Comparison of ENCODE assay signal across 17 mouse cellular contexts in genomic region chr14:48458901-48459300, GRCm38 (mm10). TPM values are rescaled to one million over a fixed set of nuclear protein-coding genes. Genes with fewer than 3 reads are reported as not detected.
DNase-seq lines count a peak whose midpoint lies in the region; ATAC-seq and TF ChIP-seq lines count a peak whose summit lies in the region.
"Had no signal": no experiment of that assay in that cellular context is flagged by ENCODE, and none has a peak within 500 bp of the region (broad histone marks: within the 10 kb centered on the region; RNA-seq: fewer than 3 reads in every experiment).

No protein-coding gene starts in this region.

- no peak overlapping the region for H3K9ac ChIP-seq in kidney, postnatal 0 days (ENCODE audit: low read depth, low read length)
- no peak overlapping the region for H3K9ac ChIP-seq in kidney, embryonic 16.5 days (replicated peaks; ENCODE audit: low read length)
- H3K9ac ChIP-seq: hindbrain, embryonic 12.5 days; limb, embryonic 13.5 days; midbrain, embryonic 15.5 days; neural tube, embryonic 12.5 days; stomach, embryonic 15.5 days had no signal

- H3K27ac ChIP-seq in gastrocnemius, adult 2 months, result peak overlapping the region; percentile 48
- H3K27ac ChIP-seq in kidney, postnatal 0 days, result no peak overlapping the region
- no peak overlapping the region for H3K27ac ChIP-seq in kidney, embryonic 16.5 days (ENCODE audit: low read length)
- H3K27ac ChIP-seq: hindbrain, embryonic 12.5 days; limb, embryonic 13.5 days; midbrain, embryonic 15.5 days; neural tube, embryonic 12.5 days; stomach, embryonic 15.5 days had no signal

- no peaks in the 10 kb centered on the region for H3K4me1 ChIP-seq in kidney, postnatal 0 days (replicated peaks; ENCODE audit: insufficient read depth, low read length)
- H3K4me1 ChIP-seq in kidney, embryonic 16.5 days (ENCODE audit: insufficient read depth, low read length), result 0 out of 2 replicates have a peak, but pooled peaks cover 5% of the 10 kb centered on the region
- H3K4me1 ChIP-seq: limb, embryonic 13.5 days; stomach, embryonic 15.5 days had no signal

- H3K4me2 ChIP-seq in kidney, postnatal 0 days (ENCODE audit: low read length), result no peak overlapping the region
- H3K4me2 ChIP-seq in kidney, embryonic 16.5 days (replicated peaks; ENCODE audit: low read depth, low read length), result no peak overlapping the region
- H3K4me2 ChIP-seq: hindbrain, embryonic 12.5 days; limb, embryonic 13.5 days; midbrain, embryonic 15.5 days; neural tube, embryonic 12.5 days; stomach, embryonic 15.5 days had no signal

- 0 out of 2 replicates have a peak, but pooled peaks cover 3% of the 10 kb centered on the region for H3K36me3 ChIP-seq in kidney, postnatal 0 days (ENCODE audit: insufficient read depth, low read length)
- peaks cover 10% of the 10 kb centered on the region; the same call in 1 of the 2 replicates for H3K36me3 ChIP-seq in kidney, embryonic 16.5 days (ENCODE audit: insufficient read depth, low read length)
- H3K36me3 ChIP-seq: midbrain, embryonic 15.5 days; neural tube, embryonic 12.5 days had no signal

- no peaks in the 10 kb centered on the region for H3K27me3 ChIP-seq in kidney, postnatal 0 days (ENCODE audit: insufficient read depth, low read length)
- no peaks in the 10 kb centered on the region for H3K27me3 ChIP-seq in kidney, embryonic 16.5 days (ENCODE audit: insufficient read depth, low read length)
- H3K27me3 ChIP-seq: hindbrain, embryonic 12.5 days; limb, embryonic 13.5 days; midbrain, embryonic 15.5 days; neural tube, embryonic 12.5 days; stomach, embryonic 15.5 days had no signal

- 64% methylated on average over 9 of the region's 9 CpGs for WGBS in kidney, postnatal 0 days
- 59% methylated on average over 9 of the region's 9 CpGs for WGBS in kidney, embryonic 16.5 days

- H3K4me3 ChIP-seq in gastrocnemius, adult 2 months, result peak overlapping the region; percentile 54
- no peak overlapping the region for H3K4me3 ChIP-seq in kidney, postnatal 0 days (replicated peaks; ENCODE audit: low read depth, low read length)
- H3K4me3 ChIP-seq in kidney, embryonic 16.5 days (ENCODE audit: low read length), result no peak overlapping the region
- H3K4me3 ChIP-seq: hindbrain, embryonic 12.5 days; limb, embryonic 13.5 days; midbrain, embryonic 15.5 days; neural tube, embryonic 12.5 days; stomach, embryonic 15.5 days had no signal

- intact Hi-C loops in gastrocnemius, adult 2 months (cut with DNase I), result no loop called here
- intact Hi-C loops in heart, postnatal 10 days (cut with DNase I), result no loop called here

- peak; percentile 17 for DNase-seq in gastrocnemius, adult 2 months
- DNase-seq in gastrocnemius, postnatal 4 days (ENCODE audit: low spot score in 2 of 2), result no peak
- DNase-seq in kidney, postnatal 0 days (ENCODE audit: low spot score), result peak; percentile 33
- peak; percentile 13 to 18 for DNase-seq in heart, postnatal 10 days
- DNase-seq in layer of hippocampus, postnatal 25 days (ENCODE audit: extremely low spot score in 1 of 2, low spot score in 1 of 2), result no peak
- DNase-seq: cerebellum, adult 9-10 months; gastrocnemius, postnatal 14 days; thymus, postnatal 25 days had no signal

- ATAC-seq in kidney, postnatal 0 days (replicated peaks; ENCODE audit: low FRiP score, low read depth), result no peak
- no peak for ATAC-seq in kidney, embryonic 16.5 days (ENCODE audit: low FRiP score, low TSS enrichment)
- peak; percentile 56 for ATAC-seq in megakaryocyte progenitor cell, adult 5-6 weeks (replicated peaks; ENCODE audit: poor library complexity)
- ATAC-seq in inflammation-experienced regulatory T-cells, adult 6 months, result no peak
- ATAC-seq: forebrain, embryonic 16.5 days; midbrain, embryonic 15.5 days had no signal

- no peak for TF ChIP-seq CTCF in gastrocnemius, adult 2 months (IDR thresholded peaks at IDR 0.05)
- no peak for TF ChIP-seq CTCF in kidney, postnatal 0 days (IDR thresholded peaks at IDR 0.05; ENCODE audit: low read depth)

- no peaks in the 10 kb centered on the region for H3K9me3 ChIP-seq in kidney, postnatal 0 days (replicated peaks; ENCODE audit: low read length)
- H3K9me3 ChIP-seq in kidney, embryonic 16.5 days (ENCODE audit: low read length), result no peaks in the 10 kb centered on the region
- H3K9me3 ChIP-seq: hindbrain, embryonic 12.5 days; limb, embryonic 13.5 days; midbrain, embryonic 15.5 days; neural tube, embryonic 12.5 days; stomach, embryonic 15.5 days had no signal

RNA-seq across cellular contexts. Expression of gene Tmem260, which starts 13.0 kb away (rescaled TPM):
- 1 to 10 TPM; 3.5 to 5.0 TPM for total RNA-seq in gastrocnemius, adult 2 months (2021)
- total RNA-seq in gastrocnemius, postnatal 4 days (2021), result 10 to 100 TPM; 15.3 to 16.1 TPM
- 13.3 and 14.5 TPM in 2 replicates for polyA plus RNA-seq in kidney, postnatal 0 days (2015; fragmentation: Nextera tagmentation; extraction: Ambion mirVana)
- polyA plus RNA-seq in kidney, embryonic 16.5 days (2015; fragmentation: Nextera tagmentation; extraction: Ambion mirVana), result 21.2 and 21.4 TPM in 2 replicates
- 10 to 100 TPM; 11.3 to 11.9 TPM for total RNA-seq in heart, postnatal 10 days (2021)
- total RNA-seq in megakaryocyte progenitor cell, adult 5-6 weeks (2015), result 16.4 and 24.7 TPM in 2 replicates
- total RNA-seq in megakaryocyte progenitor cell, adult 5-6 weeks (2017), result 17.8 and 19.7 TPM in 2 replicates
- 10 to 100 TPM in 2 of 3 experiments, 1 to 10 TPM in 1; 8.7 to 18.2 (median 17.1) TPM for polyA plus RNA-seq in inflammation-experienced regulatory T-cells, adult 6 months (2017; shearing (Covaris generic))
- total RNA-seq in layer of hippocampus, postnatal 25 days (2021), result 10 to 100 TPM; 22.3 to 25.0 TPM

Comparison
In these comparisons a context has a peak if more than half of its experiments do, and no peak if none do; other contexts are left out.
1. DNase-seq: peak in gastrocnemius, adult 2 months (single experiment), kidney, postnatal 0 days (single experiment) and heart, postnatal 10 days (2 of 2); none in gastrocnemius, postnatal 4 days (0 of 2) and layer of hippocampus, postnatal 25 days (0 of 2).